Mouse (Mus musculus) left cerebral cortex, postnatal 36 days (tissue): ENCODE data around the gene Blm. TPM values are rescaled to one million over a fixed set of nuclear protein-coding genes. Genes with fewer than 3 reads are reported as not detected.

ENCODE experiments used
- DNase-seq, 2 experiments: peaks; one replicate each; pipeline ENCODE4 v3.0.0; 2021 to 2022; ENCODE audit warnings: low spot score in 2 of 2, mixed read lengths in 1 of 2
- intact Hi-C: fragments of 180-260 bp; cut with DNase I; formaldehyde crosslinking; loops from one replicate; pipeline ENCODE4 v1.15.1; 2025
- total RNA-seq, 2 experiments: library from RNA; stranded (reverse); gene quantifications; 2 replicates each; pipeline ENCODE4 v1.2.3; 2021

The Blm gene
- total RNA-seq, 2 experiments from 2014 or later = 5.2 to 5.9 TPM

DNA sequence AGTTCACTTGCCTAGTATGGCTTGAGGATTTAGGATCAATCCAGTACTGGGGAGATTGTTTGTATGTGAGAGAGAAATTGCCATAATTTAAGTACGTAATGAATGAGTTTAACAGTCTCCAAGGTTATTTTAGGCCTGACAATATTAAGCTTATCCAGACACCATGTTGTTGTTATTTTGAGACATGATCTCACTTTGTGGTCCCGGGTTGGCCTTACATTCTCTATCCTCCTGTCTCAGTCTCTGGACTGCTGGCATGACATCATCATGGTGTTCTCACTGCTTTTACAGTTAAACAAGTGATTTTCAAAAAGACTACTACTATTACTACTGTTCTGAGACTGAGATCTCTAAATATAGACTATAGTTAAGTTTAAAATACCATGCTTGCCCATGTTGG, 66.1 kb downstream of the Blm start:
- DNase-seq = no peak
- intact Hi-C loops = no loop called here

DNA sequence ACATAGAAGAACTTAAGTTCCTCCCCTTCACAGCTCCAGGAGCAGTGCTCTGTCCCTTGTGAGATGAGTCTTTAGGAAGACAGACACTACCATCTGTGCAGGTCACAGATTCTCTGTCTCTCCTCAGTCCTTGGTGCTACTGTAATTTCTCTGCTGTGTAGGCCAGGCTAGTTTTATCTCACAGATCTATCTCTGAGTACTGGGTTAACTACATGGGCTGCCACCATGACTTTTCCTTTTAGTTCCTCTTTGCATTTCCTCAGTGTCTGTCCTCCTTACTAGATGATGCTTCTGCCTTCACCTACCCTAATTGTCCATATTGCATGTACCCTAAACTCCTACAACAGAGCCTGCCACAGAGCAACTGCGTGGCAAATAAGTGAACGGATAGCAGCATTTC, 67.6 kb downstream of the Blm start:
- no peak for DNase-seq

GRCm38 (mm10) chr7:80464831-80465230, 70.1 kb downstream of the Blm start:
- intact Hi-C loops = no loop called here
- no peak for DNase-seq

More for the DNA sequence above, 67.6 kb downstream of the Blm start:
- intact Hi-C loops = no loop called here

DNA sequence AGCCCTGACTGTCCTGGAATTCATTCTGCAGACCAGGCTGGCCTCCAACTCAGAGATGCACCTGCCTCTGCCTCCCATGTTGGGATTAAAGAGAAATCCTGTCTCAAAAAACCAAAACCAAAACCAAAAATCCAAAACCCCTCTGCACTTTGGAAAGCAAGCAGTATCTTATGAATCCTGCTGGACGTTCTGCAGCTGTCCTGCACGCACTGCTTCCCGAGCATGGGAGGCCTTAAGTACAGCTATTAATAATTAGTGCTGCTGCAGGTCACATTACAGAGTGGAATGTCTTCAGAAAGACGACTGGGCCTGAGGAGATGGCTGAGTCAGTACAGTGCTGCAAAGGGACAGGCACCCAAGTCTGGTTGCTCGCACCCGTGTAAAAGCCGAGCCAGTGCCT, 73.0 kb downstream of the Blm start:
- DNase-seq = no peak
- intact Hi-C loops = loop anchor here (1.0 kb wide), 1 partner anchor 42 kb away; no protein-coding TSS in a partner anchor

GRCm38 (mm10) chr7:80460892-80461291, 74.0 kb downstream of the Blm start:
- intact Hi-C loops = loop anchor here (1.0 kb wide), 1 partner anchor 41 kb away; no protein-coding TSS in a partner anchor
- DNase-seq = no peak

DNA sequence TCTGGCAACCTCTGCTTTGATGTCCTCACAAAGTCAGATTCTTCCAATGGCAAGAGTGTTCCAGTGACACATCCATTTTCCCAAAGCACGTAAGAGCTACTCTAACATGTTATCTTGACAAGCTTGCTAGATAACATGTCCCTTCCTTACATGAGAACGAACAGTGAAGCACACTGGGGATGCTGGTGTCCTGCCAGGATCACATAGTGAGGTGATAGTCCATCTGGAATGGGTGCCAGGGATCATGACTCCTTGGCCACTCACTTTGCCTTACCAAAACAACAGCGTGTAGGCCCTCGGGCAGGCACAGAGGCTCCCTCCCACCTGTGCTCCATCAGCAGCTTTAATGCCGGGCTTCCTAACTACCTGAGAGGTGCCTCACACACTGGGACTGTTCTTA, 74.7 kb downstream of the Blm start:
- no peak for DNase-seq
- intact Hi-C loops = no loop called here

- DNase-seq = no peak
- intact Hi-C loops = no loop called here
Observed at GRCm38 (mm10) chr7:80457831-80458343, 77.0 kb downstream of the Blm start.

- no peak for DNase-seq
- intact Hi-C loops = no loop called here
Observed at GRCm38 (mm10) chr7:80457241-80457640, 77.7 kb downstream of the Blm start.

DNA sequence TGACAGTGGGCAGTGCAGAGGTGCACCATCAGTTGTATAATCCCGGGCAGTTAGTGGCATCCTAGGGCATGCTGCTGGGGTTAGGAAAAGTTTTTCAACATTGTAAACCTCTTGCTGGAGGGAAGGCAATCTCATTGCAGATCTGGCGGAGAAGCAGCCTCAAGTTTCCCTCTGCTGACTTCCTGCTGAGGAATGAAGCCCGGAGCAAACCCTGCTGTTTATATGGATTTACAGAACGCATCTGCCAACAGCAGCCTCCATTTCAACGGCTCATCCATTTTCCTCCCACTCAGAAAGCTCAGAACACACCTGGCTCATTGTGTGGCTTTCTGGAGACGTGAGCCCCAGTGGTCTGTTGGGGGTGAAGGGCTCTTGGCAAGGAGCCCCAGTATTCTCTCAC, 78.6 kb downstream of the Blm start:
- intact Hi-C loops = no loop called here
- no peak for DNase-seq

- intact Hi-C loops = no loop called here
- DNase-seq = no peak
Observed at GRCm38 (mm10) chr7:80455505-80456160, 79.3 kb downstream of the Blm start.

DNA sequence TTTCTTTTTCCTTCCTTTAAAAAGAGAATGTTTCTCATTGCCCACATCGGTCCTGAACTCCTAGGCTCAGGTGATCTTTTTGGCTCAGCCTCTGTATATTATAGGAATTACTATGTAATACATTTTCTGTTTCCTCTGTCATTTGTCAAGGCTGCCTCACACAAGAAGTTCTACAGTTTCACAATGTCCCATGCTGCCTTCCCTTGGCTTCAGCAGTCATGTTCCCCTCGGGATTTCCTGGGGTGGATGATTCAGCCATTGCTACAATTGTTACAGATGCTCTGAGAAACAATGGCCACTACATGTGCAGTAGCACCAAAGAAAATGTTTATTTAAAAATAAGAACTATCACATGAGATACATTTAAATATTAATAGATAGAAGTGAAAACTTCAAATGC, 80.1 kb downstream of the Blm start:
- no peak for DNase-seq
- intact Hi-C loops = no loop called here

GRCm38 (mm10) chr7:80453997-80454396, 80.9 kb downstream of the Blm start:
- intact Hi-C loops = no loop called here
- DNase-seq = no peak

DNA sequence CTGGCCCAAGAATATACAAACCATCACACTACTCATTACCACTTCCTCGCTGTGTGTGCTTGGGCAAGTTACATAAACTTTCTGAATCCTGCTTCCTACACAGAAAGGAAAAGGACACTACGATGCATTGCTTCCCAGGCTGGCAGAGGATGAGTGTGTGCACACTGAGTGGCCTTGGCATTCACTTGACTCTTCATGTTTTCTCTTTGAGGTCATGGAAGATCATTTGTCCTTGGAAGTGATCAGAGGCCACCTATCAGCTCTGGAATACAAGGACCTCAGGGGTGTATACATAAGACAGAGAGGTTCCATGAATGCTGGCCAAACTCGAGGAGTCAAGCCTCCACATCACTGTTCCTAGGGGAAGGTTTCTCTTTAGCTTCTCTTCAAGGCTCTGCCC, 81.8 kb downstream of the Blm start:
- intact Hi-C loops = no loop called here
- no peak for DNase-seq

DNA sequence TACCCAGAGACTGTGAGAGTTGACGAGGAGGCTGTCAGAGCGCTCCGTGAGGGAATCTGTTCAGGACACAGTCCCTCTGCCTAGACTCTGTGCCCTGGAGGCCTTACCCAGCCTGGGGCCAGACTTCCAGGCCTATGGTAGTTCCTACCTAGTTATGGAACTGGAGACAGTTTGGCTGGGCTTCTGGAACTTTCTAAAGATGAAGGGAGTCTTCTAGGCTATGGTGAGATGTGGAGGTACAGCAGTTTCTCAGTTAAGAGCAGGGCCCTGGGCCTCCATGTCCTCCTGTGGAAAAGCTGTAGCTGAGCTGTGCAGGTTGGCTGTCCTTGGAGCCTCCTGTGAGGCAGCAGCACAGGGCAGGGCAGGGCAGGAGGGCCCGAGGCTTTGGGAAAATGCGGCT, 82.7 kb downstream of the Blm start:
- intact Hi-C loops = no loop called here
- no peak for DNase-seq

GRCm38 (mm10) chr7:80451550-80452232, 83.2 kb downstream of the Blm start:
- intact Hi-C loops = no loop called here
- no peak for DNase-seq

- intact Hi-C loops = no loop called here
- DNase-seq = no peak
Observed at GRCm38 (mm10) chr7:80450354-80450753, 84.6 kb downstream of the Blm start.

DNA sequence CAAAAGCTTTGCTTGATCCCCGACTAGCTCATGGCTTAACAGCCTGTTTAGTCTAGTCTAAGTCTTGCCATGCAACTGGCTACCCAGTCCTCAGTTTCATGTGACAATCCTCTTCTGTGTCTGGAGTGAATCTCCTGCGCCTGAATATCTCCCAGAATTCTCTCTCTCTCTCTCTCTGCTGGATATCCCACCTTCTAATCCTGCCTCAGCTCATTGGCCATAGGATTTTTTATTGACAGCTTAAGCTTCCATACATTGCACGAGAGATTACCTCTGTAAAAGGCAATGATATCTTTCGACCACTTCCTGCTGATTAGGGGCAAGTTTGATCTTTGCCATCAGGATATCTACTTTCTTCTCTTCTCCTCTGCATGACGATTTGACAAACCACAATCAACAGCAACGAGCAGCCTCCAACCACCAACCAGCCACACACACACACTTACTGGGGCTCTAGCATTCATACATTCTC, 85.3 kb downstream of the Blm start:
- intact Hi-C loops = no loop called here
- DNase-seq = no peak

DNA sequence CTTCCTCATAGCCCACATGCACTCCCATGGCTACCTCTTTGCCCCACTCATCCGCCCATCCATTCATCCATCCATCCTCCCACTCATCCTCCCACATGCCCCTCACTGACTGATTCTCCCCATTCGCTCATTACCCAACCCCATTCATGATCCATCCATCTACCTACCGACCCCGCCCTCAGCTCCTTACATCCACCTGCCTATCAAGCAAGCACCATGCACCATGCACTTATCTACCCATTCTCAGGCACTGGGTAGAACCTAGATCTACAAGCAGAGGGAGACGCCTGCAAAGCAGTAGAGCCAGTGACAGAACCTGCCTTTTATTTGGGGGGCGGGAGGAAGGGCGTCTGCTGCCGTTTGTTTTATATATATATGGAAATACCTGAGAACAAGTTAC, 87.6 kb downstream of the Blm start:
- no peak for DNase-seq
- intact Hi-C loops = no loop called here

DNA sequence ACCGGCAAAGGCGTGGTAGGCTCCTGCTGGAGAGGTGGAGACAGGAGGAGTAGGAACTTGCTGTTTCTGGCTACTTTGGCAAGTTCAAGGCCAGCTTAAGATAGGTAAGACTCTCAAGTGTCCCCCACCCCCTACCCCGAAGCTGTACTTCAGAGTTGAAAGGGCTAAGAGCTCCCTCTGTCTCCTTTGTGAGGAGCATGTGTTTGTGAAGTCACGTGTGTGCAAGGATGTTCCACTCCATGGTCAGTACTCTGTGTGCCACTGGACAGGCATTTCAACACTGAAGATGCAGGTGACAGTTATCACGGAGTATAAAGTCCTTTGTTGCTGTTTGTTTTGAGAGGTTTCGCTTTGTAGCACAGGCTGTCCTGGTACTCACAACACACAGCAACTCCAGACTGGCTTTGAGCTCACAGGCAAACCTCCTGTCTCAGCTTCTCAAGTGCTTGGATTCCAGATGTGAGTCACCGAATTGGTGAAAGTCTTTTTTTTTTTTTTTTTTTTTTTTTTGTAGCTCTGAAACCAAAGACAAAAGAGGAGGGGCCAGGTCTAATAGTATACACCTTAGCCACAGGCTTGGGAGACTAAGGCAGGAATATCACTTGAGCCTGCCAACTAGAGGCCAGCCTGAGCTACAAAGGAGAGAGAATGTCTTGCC, 88.6 kb downstream of the Blm start:
- intact Hi-C loops = no loop called here

GRCm38 (mm10) chr7:80445492-80445891, 89.4 kb downstream of the Blm start:
- DNase-seq = no peak
- intact Hi-C loops = no loop called here

More for the DNA sequence above, 88.6 kb downstream of the Blm start:
- DNase-seq = no peak
